Mouse (Mus musculus) liver, embryonic 14.5 days (tissue): ENCODE results near the gene Bcl2l1. TPM values are rescaled to one million over a fixed set of nuclear protein-coding genes. Genes with fewer than 3 reads are reported as not detected.

Experiments used
- ATAC-seq: fragments of 200-750 bp; cut with Nextera tagmentation; 2 replicates; pipeline ENCODE4 v1.8.0; 2017; ENCODE audit warnings: moderate number of reproducible peaks, mild to moderate bottlenecking, moderate library complexity; ENCODE audit not compliant: insufficient read depth
- DNase-seq, 3 experiments: peaks; one replicate each; pipeline ENCODE4 v3.0.0-alpha.2; 2012 to 2013; ENCODE audit warnings: low read depth in 3 of 3, low spot score in 3 of 3
- H3K27ac ChIP-seq: fragments of 300-500 bp; sonication (generic); 2 replicates; pipeline ENCODE4 v1.5.1; 2014; ENCODE audit warnings: moderate library complexity, mild to moderate bottlenecking, control low read depth, inconsistent platforms
- H3K27me3 ChIP-seq: fragments of 300-500 bp; sonication (generic); 2 replicates; pipeline ENCODE4 v1.6.1; 2014; ENCODE audit warnings: mild to moderate bottlenecking, low read length, moderate library complexity; ENCODE audit not compliant: control insufficient read depth, insufficient read depth
- H3K36me3 ChIP-seq: fragments of 300-500 bp; sonication (generic); replicated peaks from 2 replicates; pipeline ENCODE4 v1.6.1; 2014; ENCODE audit warnings: low read depth; ENCODE audit not compliant: control insufficient read depth, insufficient read depth
- H3K4me1 ChIP-seq, 2 experiments: fragments of 200-500 bp in 1 of 2; fragments of 300-500 bp in 1 of 2; sonication (generic) in 1 of 2; replicated peaks; 2 replicates each; pipeline ENCODE4 v1.6.1; 2012 to 2014; ENCODE audit warnings: antibody characterized with exemption in 1 of 2, inconsistent platforms in 1 of 2, low read length in 1 of 2; ENCODE audit not compliant: control insufficient read depth in 2 of 2, insufficient read depth in 2 of 2
- H3K4me2 ChIP-seq: fragments of 300-500 bp; sonication (generic); 2 replicates; pipeline ENCODE4 v1.6.1; 2014; ENCODE audit warnings: low read depth, mild to moderate bottlenecking, control low read depth, moderate library complexity
- H3K4me3 ChIP-seq, 2 experiments: fragments of 200-500 bp in 1 of 2; fragments of 300-500 bp in 1 of 2; sonication (generic) in 1 of 2; 2 replicates each; pipeline ENCODE4 v1.5.1; 2012 to 2014; ENCODE audit warnings: low read depth in 2 of 2, low read length in 2 of 2, mild to moderate bottlenecking in 2 of 2, control low read depth in 1 of 2, inconsistent platforms in 1 of 2, moderate library complexity in 1 of 2; ENCODE audit not compliant: insufficient read depth in 1 of 2
- H3K9ac ChIP-seq: fragments of 300-500 bp; sonication (generic); replicated peaks from 2 replicates; pipeline ENCODE4 v1.6.1; 2014; ENCODE audit warnings: mild to moderate bottlenecking, control low read depth, moderate library complexity
- H3K9me3 ChIP-seq: fragments of 300-500 bp; sonication (generic); 2 replicates; pipeline ENCODE4 v1.6.1; 2016; ENCODE audit warnings: low read length, mixed read lengths; ENCODE audit not compliant: control insufficient read depth
- CTCF ChIP-seq: IDR thresholded peaks from 2 replicates; pipeline ENCODE4 v1.5.1; 2016; ENCODE audit warnings: antibody characterized with exemption, low read depth, control low read depth
- EP300 ChIP-seq: IDR thresholded peaks from 2 replicates; pipeline ENCODE4 v1.6.1; 2016; ENCODE audit warnings: antibody characterized with exemption, low read depth
- WGBS: fragments of 180-500 bp; shearing (Covaris S2); extraction: QIAGEN DNeasy Blood & Tissue Kit; methylation state at CpG from one replicate; pipeline ENCODE4 v1.1.7; 2014; ENCODE audit not compliant: insufficient replicate concordance; 5-methylcytosine and 5-hydroxymethylcytosine counted together
- polyA plus RNA-seq, 2 experiments: library from polyadenylated mRNA; depleted of rRNA in 1 of 2; stranded (reverse) in 1 of 2; unstranded in 1 of 2; fragments of >200 nt; fragmentation: Nextera tagmentation in 1 of 2; extraction: Ambion mirVana in 1 of 2; gene quantifications; 2 replicates each; pipeline versions ENCODE4 v1.2.1 to v1.2.3; 2012 to 2014

Bcl2l1 gene
- polyA plus RNA-seq, 2 experiments, result 72.2 to 172 TPM

GRCm38 (mm10) chr2:152794281-152794827 is 37.2 kb downstream of the Bcl2l1 start:
- 71% methylated on average over 9 of the region's 9 CpGs for WGBS
- Histone ChIP-seq H3K9ac (no peak overlapping the region), H3K4me2 (no peak overlapping the region), H3K36me3 (peaks cover 10% of the 10 kb centered on the region), H3K27me3 (no peaks in the 10 kb centered on the region), H3K27ac (no peak overlapping the region), H3K4me3 (no peak overlapping the region), H3K4me1 (peaks cover 46 to 58% of the 10 kb centered on the region in 2 experiments), H3K9me3 (no peaks in the 10 kb centered on the region)
- DNase-seq (no peak), ATAC-seq (no peak)
- TF ChIP-seq EP300 (no peak), CTCF (no peak)

GRCm38 (mm10) chr2:152793381-152793780 is 38.1 kb downstream of the Bcl2l1 start:
- Histone ChIP-seq H3K4me3 (no peak overlapping the region), H3K9me3 (no peaks in the 10 kb centered on the region), H3K4me2 (no peak overlapping the region), H3K9ac (no peak overlapping the region), H3K27me3 (no peaks in the 10 kb centered on the region), H3K27ac (peak overlapping the region; percentile 40), H3K36me3 (peaks cover 10% of the 10 kb centered on the region), H3K4me1 (peaks cover 52 to 68% of the 10 kb centered on the region in 2 experiments)
- ATAC-seq (no peak), DNase-seq (no peak)
- 53% methylated on average over 5 of the region's 5 CpGs for WGBS
- no peak for TF ChIP-seq CTCF
- no peak for TF ChIP-seq EP300

GRCm38 (mm10) chr2:152792461-152792860 is 39.1 kb downstream of the Bcl2l1 start:
- no peak for TF ChIP-seq CTCF
- Histone ChIP-seq H3K4me1 (peaks cover 62 to 75% of the 10 kb centered on the region in 2 experiments), H3K27ac (peak overlapping the region; percentile 2), H3K36me3 (peaks cover 10% of the 10 kb centered on the region), H3K9ac (peak overlapping the region; percentile 14; the same call in 1 of the 2 replicates), H3K4me3 (no peak overlapping the region), H3K9me3 (no peaks in the 10 kb centered on the region), H3K27me3 (no peaks in the 10 kb centered on the region), H3K4me2 (no peak overlapping the region)
- 53% methylated on average over 2 of the region's 2 CpGs for WGBS
- no peak for ATAC-seq
- no peak for DNase-seq

GRCm38 (mm10) chr2:152789591-152789999 is 41.9 kb downstream of the Bcl2l1 start:
- Histone ChIP-seq H3K4me3 (peak overlapping the region; percentile 44 to 52), H3K36me3 (peaks cover 16% of the 10 kb centered on the region), H3K9me3 (no peaks in the 10 kb centered on the region), H3K4me1 (peaks cover 88 to 96% of the 10 kb centered on the region in 2 experiments), H3K4me2 (peak overlapping the region; percentile 90), H3K27ac (peak overlapping the region; percentile 99), H3K9ac (peak overlapping the region; percentile 82), H3K27me3 (no peaks in the 10 kb centered on the region)
- ATAC-seq (peak; percentile 91), DNase-seq (peak; percentile 85 to 96 (median 87))
- 7% methylated on average over 4 of the region's 4 CpGs for WGBS
- 0 out of 2 replicates have a peak, but pooled peaks have one; percentile 15 for TF ChIP-seq CTCF
- peak; percentile 94 for TF ChIP-seq EP300

- TF ChIP-seq EP300 (peak; percentile 84; the same call in 1 of the 2 replicates), CTCF (0 out of 2 replicates have a peak, but pooled peaks have one; percentile 2)
- DNase-seq, result peak; percentile 86 to 88 (median 87)
- no peaks in the 10 kb centered on the region for H3K27me3 ChIP-seq
- H3K9me3 ChIP-seq, result no peaks in the 10 kb centered on the region
- peaks cover 90 to 96% of the 10 kb centered on the region in 2 experiments for H3K4me1 ChIP-seq
- ATAC-seq, result peak; percentile 95
- peaks cover 16% of the 10 kb centered on the region for H3K36me3 ChIP-seq
- H3K9ac ChIP-seq, result peak overlapping the region; percentile 82
- peak overlapping the region; percentile 44 to 52 for H3K4me3 ChIP-seq
- 5% methylated on average over 6 of the region's 6 CpGs for WGBS
- H3K27ac ChIP-seq, result peak overlapping the region; percentile 99
- H3K4me2 ChIP-seq, result peak overlapping the region; percentile 90
Measured at GRCm38 (mm10) chr2:152788892-152789421, 42.6 kb downstream of the Bcl2l1 start.
